Mouse (Mus musculus) ES-CJ7 (cell line): Measurements from ENCODE around the gene Ank3.
A peak's percentile ranks its signal among the peaks of the same experiment; 100 is the strongest.

ENCODE experiments used
- DNase-seq: peaks from one replicate; pipeline ENCODE4 v3.0.0; 2011; ENCODE audit warnings: low read depth, low spot score

Ank3 gene

GRCm38 (mm10) chr10:69535123-69535930 lies 136.8 kb downstream of the Ank3 start:
- DNase-seq: no peak

- DNase-seq: no peak
Measured at GRCm38 (mm10) chr10:69535931-69536200, 137.3 kb downstream of the Ank3 start.

GRCm38 (mm10) chr10:69536372-69537075 lies 138.0 kb downstream of the Ank3 start:
- peak; percentile 17 for DNase-seq

- DNase-seq: no peak
Measured at GRCm38 (mm10) chr10:69538236-69538635, 139.7 kb downstream of the Ank3 start.

DNA sequence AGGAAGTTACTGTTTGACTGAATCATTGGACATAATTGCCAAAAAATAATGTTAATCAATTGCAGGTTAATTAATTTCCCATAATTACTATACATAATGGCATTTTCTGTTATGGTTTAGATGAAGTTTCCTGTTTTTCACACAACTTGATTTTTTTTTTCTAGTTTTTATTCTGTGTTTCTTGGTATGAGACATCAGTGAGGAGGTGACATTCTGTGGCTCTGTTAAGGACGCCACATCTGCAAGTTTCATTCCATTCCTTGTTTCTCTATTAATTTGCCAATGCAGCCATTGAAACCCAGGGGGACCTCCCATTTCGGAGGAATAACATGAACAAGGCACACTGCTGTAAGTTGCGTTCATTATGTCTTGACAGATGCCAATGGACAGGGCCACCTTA lies 143.9 kb downstream of the Ank3 start:
- DNase-seq: no peak

DNA sequence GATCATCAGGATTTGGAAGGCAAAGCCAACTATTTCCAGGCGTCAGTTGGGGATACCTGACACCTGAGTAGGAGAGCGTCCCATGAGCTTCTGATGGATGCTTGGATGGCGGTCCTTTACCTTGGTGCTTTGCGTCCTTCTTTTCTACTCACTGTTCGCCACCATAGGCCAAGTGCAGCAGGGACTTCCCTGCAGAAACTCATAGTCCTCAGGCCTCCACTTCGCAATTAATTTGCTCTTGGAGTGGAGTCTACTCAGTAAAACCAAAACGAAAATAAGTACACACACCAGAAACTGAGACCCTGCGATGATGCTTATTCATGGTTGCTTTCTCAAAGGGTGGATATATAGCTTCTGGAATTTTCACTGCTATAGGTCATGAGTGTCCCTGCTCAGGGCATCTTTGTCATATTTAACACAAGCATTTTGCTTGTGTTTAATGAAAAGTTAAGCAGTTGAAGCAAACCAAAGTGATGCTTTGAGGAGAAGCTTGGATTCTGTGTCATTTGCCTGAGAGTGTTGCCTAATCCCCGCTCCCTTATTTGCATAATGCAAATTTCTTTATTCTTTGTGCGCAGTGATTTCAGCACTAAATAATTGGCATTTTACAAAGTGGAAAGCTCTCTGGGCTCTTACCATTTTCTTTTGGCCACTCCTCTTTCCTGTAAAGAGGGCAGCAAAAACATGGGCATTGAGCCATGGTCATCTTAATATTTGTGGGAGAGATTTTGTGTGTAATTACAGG lies 145.5 kb downstream of the Ank3 start:
- no peak for DNase-seq

- DNase-seq: no peak
Measured at GRCm38 (mm10) chr10:69544653-69545052, 146.1 kb downstream of the Ank3 start.

- no peak for DNase-seq
Measured at GRCm38 (mm10) chr10:69545936-69546335, 147.4 kb downstream of the Ank3 start.

DNA sequence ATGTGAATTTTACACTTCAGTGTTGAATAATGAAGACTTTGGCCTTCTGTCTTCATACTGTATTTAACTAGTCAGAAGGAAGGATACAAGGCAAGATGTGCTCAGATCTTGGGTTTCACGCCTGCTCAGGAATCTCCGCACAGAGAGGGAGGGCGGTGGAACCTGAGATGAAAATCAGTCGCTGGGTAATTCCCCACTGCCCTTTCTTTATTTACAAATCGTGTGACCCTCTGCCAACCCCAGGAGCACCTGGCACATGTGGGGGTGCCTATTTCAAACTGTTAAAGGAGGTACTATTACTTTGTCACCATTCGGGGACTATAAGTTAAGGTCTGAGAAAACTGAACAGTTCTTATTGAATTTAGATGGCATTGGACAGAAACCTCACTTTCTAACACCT lies 148.1 kb downstream of the Ank3 start:
- no peak for DNase-seq

GRCm38 (mm10) chr10:69548771-69549170 lies 150.2 kb downstream of the Ank3 start:
- DNase-seq: no peak

DNA sequence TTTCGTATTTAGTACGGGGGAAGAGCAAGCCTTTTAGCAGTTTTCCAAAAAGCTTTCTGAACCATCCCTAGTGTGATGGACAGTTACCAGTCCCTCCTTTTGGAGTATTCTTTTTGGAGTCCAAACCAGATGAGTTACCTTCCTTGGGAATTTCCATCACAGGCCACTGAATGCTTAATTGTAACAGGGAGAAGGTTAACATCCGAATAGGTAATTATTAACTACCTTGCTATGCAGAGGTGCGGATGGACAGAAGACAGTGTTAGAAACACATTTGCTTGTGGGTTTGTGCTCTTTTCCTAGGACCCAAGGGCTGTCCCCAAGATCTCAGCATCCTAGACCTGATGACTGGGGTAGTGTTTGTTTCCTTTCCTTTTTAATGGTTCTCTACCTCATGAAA lies 150.6 kb downstream of the Ank3 start:
- no peak for DNase-seq

GRCm38 (mm10) chr10:69550824-69551223 lies 152.3 kb downstream of the Ank3 start:
- no peak for DNase-seq

- DNase-seq: no peak
Measured at GRCm38 (mm10) chr10:69553091-69553490, 154.5 kb downstream of the Ank3 start.

DNA sequence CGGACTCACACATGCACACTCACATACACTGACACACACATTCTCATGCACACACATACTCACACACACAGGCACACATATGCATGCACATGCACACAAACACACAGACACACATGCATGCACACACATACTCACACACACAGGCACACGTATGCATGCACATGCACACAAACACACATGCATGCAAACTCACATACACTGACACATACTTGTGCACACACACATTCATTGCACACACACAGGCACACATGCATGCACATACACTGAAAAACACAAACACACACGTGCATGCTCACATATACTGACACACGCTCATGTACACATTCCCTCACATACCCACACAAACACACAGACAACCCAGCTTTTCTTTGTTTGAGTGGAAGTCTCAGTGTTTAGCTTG lies 157.0 kb downstream of the Ank3 start:
- DNase-seq: no peak

- DNase-seq: peak; percentile 69
Measured at GRCm38 (mm10) chr10:69556278-69556677, 157.7 kb downstream of the Ank3 start.

- DNase-seq: no peak
Measured at GRCm38 (mm10) chr10:69560237-69560636, 161.7 kb downstream of the Ank3 start.

DNA sequence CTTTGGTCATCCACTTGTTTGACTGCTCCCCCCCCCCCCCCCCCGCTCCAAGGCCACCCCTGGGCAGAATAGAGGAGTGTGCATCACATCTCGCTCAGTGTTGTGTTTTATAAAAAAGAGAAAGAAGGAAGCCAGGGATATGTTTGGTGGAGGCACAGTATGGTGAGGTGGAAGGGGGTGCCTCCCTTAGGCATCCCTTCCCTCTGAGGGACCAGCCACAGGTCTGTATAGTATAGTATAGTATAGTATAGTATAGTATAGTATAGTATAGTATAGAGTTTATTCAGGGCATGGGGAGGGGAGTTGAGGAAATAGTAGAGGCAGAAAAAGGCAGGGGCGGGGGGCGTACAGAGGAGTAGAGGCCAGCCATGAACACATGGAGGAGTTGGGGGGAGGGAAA lies 164.4 kb downstream of the Ank3 start:
- DNase-seq: no peak

DNA sequence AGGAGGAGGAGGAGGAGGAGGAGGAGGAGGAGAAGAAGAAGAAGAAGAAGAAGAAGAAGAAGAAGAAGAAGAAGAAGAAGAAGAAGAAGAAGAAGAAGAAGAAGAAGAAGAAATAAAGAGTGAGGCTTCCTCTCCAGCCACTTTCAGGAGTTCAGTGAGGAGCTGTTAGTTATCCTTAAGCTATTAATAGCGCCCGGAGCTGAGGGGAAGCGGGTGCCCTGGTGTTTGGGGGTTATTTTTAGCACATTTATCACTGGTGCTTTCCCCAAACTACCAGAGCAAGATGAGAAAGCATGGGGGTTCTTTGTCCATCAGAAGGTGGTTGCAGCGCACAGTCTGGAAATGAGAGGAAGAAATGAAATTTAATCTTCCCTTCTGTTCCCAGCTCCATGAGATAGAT lies 166.5 kb downstream of the Ank3 start:
- DNase-seq: no peak

GRCm38 (mm10) chr10:69568976-69569375 lies 170.4 kb downstream of the Ank3 start:
- peak; percentile 84 for DNase-seq

- no peak for DNase-seq
Measured at GRCm38 (mm10) chr10:69569740-69570139, 171.2 kb downstream of the Ank3 start.

GRCm38 (mm10) chr10:69570466-69571288 lies 172.1 kb downstream of the Ank3 start:
- DNase-seq: peak; percentile 87

DNA sequence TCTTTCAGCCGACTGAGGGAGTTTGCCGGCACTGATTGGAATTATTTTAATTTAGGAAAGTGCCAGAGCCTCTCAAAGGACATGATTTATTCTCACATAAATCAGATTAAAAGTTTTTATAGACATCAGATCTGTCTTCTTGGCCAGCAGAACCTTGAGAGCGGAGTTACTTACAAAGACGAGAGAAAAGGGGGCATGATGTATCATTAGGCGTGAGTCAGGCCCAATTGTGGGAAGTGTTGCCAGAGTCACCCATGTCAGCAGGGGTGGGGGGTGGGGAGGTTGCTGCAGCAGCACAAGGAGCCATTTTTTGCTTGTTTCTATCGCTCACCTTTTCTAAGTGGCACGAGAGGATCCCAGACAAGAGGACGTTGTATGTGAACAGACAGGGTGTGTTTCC lies 172.8 kb downstream of the Ank3 start:
- peak; percentile 51 for DNase-seq
